Mouse (Mus musculus) bone marrow macrophage, adult 2 months (primary cell): Measurements from ENCODE around the gene Qpct.

Source experiments
- CTCF ChIP-seq: IDR thresholded peaks from 2 replicates; pipeline ENCODE4 v1.5.1; 2012; ENCODE audit warnings: low read depth, mild to moderate bottlenecking, low read length, moderate library complexity
- POLR2A ChIP-seq: IDR thresholded peaks from 2 replicates; pipeline ENCODE4 v1.6.1; 2012; ENCODE audit warnings: mild to moderate bottlenecking, low read depth, low read length, borderline replicate concordance

DNA sequence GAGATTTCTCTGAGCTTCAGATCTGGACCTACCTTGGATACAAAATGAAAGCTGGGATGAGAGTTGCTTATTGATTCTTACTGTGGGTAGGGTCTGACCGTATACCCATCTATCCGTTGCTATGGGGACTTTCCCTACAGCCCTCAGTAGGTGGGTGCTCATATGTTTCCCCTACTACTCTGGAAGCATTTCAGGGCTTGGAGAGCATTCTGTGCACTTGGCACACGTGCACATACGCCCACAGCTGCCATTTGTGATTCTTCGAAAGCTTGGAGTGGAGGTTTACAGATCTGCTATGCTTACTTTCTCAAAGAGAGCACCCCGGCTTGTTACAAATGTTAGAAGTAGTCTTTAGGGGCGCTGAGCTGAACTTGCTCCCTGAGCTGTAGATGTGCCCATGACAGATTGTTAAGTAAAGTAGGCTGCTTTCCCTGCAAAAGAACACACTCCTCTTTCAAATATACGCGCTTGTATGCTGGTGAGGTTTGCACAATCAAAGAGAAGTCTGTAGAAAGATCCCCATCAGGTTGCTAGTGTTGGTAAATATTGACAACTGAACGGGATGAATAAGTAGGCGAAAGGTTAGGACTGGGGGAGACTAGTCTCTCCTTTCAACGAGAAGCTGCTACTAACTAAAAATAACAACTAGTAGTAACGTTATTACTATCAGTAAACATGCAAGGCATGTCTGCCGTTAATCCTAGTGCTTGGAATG, 18.2 kb downstream of the Qpct start:
- no peak for TF ChIP-seq POLR2A
- no peak for TF ChIP-seq CTCF
